In the genomic region with DNA sequence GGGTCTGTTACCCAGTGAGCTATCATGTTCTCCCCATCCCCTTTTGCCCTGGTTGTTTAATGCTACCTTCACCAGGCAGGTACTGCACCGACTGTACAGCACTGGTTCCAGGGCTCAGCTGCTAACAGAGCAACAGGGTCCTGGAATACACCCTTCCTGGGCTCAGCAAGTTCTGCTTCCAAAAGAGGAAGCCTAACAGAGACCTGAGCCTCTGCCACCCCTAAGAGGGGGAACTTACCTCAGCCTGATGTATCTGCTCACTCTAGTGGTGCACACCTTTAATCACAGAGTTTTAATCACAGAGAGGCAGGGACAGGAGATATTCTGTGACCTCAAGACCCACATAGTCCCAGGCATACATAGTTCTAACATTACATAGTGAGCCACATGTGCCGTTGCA, we compare ENCODE assay signal across 27 mouse cellular contexts. TPM values are rescaled to one million over a fixed set of nuclear protein-coding genes. Genes with fewer than 3 reads are reported as not detected.
DNase-seq lines count a peak whose midpoint lies in the region; ATAC-seq and TF ChIP-seq lines count a peak whose summit lies in the region.
"Had no signal": no experiment of that assay in that cellular context is flagged by ENCODE, and none has a peak within 500 bp of the region (broad histone marks: within the 10 kb centered on the region; RNA-seq: fewer than 3 reads in every experiment).

No protein-coding gene starts in this region.

- H3K36me3 ChIP-seq in ES-E14 (ENCODE audit: control insufficient read depth, insufficient read depth, low read length, poor library complexity, severe bottlenecking) = no peaks in the 10 kb centered on the region
- H3K36me3 ChIP-seq: forebrain, embryonic 10.5 days; G1E; heart, embryonic 12.5 days; heart, embryonic 15.5 days; hindbrain, embryonic 10.5 days; hindbrain, embryonic 13.5 days; intestine, embryonic 15.5 days had no signal

- in situ Hi-C loops in ES-E14 (cut with MboI; ENCODE audit: low sequenced_read_pairs in 2 of 2, unreplicated experiment in 2 of 2) = no loop called here

- H3K9ac ChIP-seq in ES-E14 (ENCODE audit: insufficient read depth, low read depth, low read length, poor library complexity, severe bottlenecking) = no peak overlapping the region
- H3K9ac ChIP-seq: forebrain, embryonic 13.5 days; forebrain, postnatal 0 days; heart, embryonic 12.5 days; heart, embryonic 15.5 days; hindbrain, embryonic 13.5 days; intestine, embryonic 15.5 days had no signal

- H3K27ac ChIP-seq in ES-E14 (ENCODE audit: insufficient read depth, low read depth, low read length, poor library complexity, severe bottlenecking) = peak overlapping the region; percentile 33; the same call in 1 of the 2 replicates
- H3K27ac ChIP-seq: forebrain, embryonic 10.5 days; forebrain, embryonic 13.5 days; heart, embryonic 15.5 days; hindbrain, embryonic 10.5 days; hindbrain, embryonic 13.5 days; intestine, embryonic 15.5 days had no signal

- H3K4me3 ChIP-seq in ES-E14 (ENCODE audit: insufficient read depth in 1 of 2, low read depth in 1 of 2, low read length in 2 of 2, poor library complexity in 1 of 2, severe bottlenecking in 1 of 2) = no peak overlapping the region
- H3K4me3 ChIP-seq: forebrain, embryonic 10.5 days; forebrain, embryonic 13.5 days; heart, embryonic 12.5 days; heart, embryonic 15.5 days; hindbrain, embryonic 10.5 days; hindbrain, embryonic 13.5 days; intestine, embryonic 15.5 days had no signal

- peak; percentile 25 to 34 for DNase-seq in B cell, adult 2 months
- no peak for DNase-seq in ES-E14 (ENCODE audit: low read depth, low spot score)
- DNase-seq in adrenal gland, postnatal 25 days = no peak
- no peak for DNase-seq in layer of hippocampus, adult 18-20 months (ENCODE audit: low spot score in 2 of 2)
- no peak for DNase-seq in kidney, adult 18-20 months
- DNase-seq: adrenal gland, adult 2 months; adrenal gland, postnatal 14 days; cerebellum, adult 18-20 months; cerebellum, adult 9-10 months; cerebellum, postnatal 14 days; forebrain, postnatal 0 days; gastrocnemius, postnatal 10 days; gastrocnemius, postnatal 36 days; heart, adult 11 months; heart, postnatal 10 days; heart, postnatal 36 days had no signal

- peak; percentile 10; the same call in 1 of the 2 replicates for ATAC-seq in granulocyte monocyte progenitor cell, adult 5-6 weeks (replicated peaks; ENCODE audit: poor library complexity, severe bottlenecking)
- ATAC-seq in neutrophil, adult 5-6 weeks (ENCODE audit: extremely low read depth, insufficient number of reproducible peaks, low FRiP score, poor library complexity, severe bottlenecking) = peak; percentile 30; the same call in 1 of the 2 replicates
- ATAC-seq: forebrain, embryonic 13.5 days; forebrain, postnatal 0 days; hindbrain, embryonic 16.5 days; intestine, embryonic 15.5 days had no signal

- H3K4me1 ChIP-seq in ES-E14 (ENCODE audit: control insufficient read depth in 2 of 2, insufficient read depth in 2 of 2, low read length in 2 of 2, poor library complexity in 1 of 2) = peaks cover 2 to 8% of the 10 kb centered on the region in 2 experiments; a peak in 3 of 4 replicates

- no peaks in the 10 kb centered on the region for H3K9me3 ChIP-seq in ES-E14 (ENCODE audit: control insufficient read depth, insufficient read depth, low read depth, low read length)
- H3K9me3 ChIP-seq: forebrain, embryonic 10.5 days; forebrain, embryonic 13.5 days; heart, embryonic 15.5 days; hindbrain, embryonic 10.5 days; hindbrain, embryonic 13.5 days; intestine, embryonic 15.5 days had no signal

TF ChIP-seq in ES-E14, 5 proteins besides CTCF, POLR2A, EP300 and RAD21:
- TF ChIP-seq ZC3H11A (IDR thresholded peaks at IDR 0.05; ENCODE audit: borderline replicate concordance, low read depth, low read length) = no peak

RNA-seq across cellular contexts. Expression of gene Pcbp1, which starts 36.2 kb away (rescaled TPM):
- 68.4 and 102 TPM in 2 replicates for total RNA-seq in ES-E14 (2012; rRNA removed)
- total RNA-seq in granulocyte monocyte progenitor cell, adult 5-6 weeks (2014; fragmentation: Nextera tagmentation) = 258 and 285 TPM in 2 replicates
- total RNA-seq in granulocyte monocyte progenitor cell, adult 5-6 weeks (2017) = 130 and 152 TPM in 2 replicates
- total RNA-seq in neutrophil, adult 5-6 weeks (2017) = 35.6 and 38.3 TPM in 2 replicates
- 296 and 313 TPM in 2 replicates for total RNA-seq in adrenal gland, postnatal 25 days (2021)
- 100 to 1,000 TPM; 197 to 204 TPM for total RNA-seq in layer of hippocampus, adult 18-20 months (2021)

RNA-seq across cellular contexts. Expression of gene C87436, which starts 51.8 kb away (rescaled TPM):
- 12.5 and 13.1 TPM in 2 replicates for total RNA-seq in ES-E14 (2012; rRNA removed)
- total RNA-seq in granulocyte monocyte progenitor cell, adult 5-6 weeks (2014; fragmentation: Nextera tagmentation) = 20.8 and 33.5 TPM in 2 replicates
- 20.3 and 26.7 TPM in 2 replicates for total RNA-seq in granulocyte monocyte progenitor cell, adult 5-6 weeks (2017)
- 46.2 and 53.4 TPM in 2 replicates for total RNA-seq in neutrophil, adult 5-6 weeks (2017)
- total RNA-seq in adrenal gland, postnatal 25 days (2021) = 26.0 and 31.3 TPM in 2 replicates
- total RNA-seq in layer of hippocampus, adult 18-20 months (2021) = 10 to 100 TPM; 17.5 to 17.8 TPM

Comparison
In these comparisons a context has a peak if more than half of its experiments do, and no peak if none do; other contexts are left out.
1. DNase-seq: peak in B cell, adult 2 months (2 of 2); none in ES-E14 (single experiment), adrenal gland, postnatal 25 days (single experiment), layer of hippocampus, adult 18-20 months (0 of 2) and kidney, adult 18-20 months (single experiment).